Mouse (Mus musculus) heart, embryonic 14.5 days (tissue): ENCODE measurements around the gene Brwd1. TPM values are rescaled to one million over a fixed set of nuclear protein-coding genes. Genes with fewer than 3 reads are reported as not detected.
"Not testable (repeated sequence)": the region's sequence is repeated elsewhere in the genome, so short reads cannot be mapped to it uniquely, and the experiment has no call there.

Source experiments
- ATAC-seq: fragments of 200-750 bp; cut with Nextera tagmentation; 2 replicates; pipeline ENCODE4 v1.8.0; 2017; ENCODE audit warnings: low read depth, moderate TSS enrichment; ENCODE audit not compliant: insufficient number of reproducible peaks, insufficient read depth, low FRiP score
- H3K27ac ChIP-seq, 2 experiments: fragments of 200-500 bp in 1 of 2; fragments of 300-500 bp in 1 of 2; sonication (generic) in 1 of 2; replicated peaks in 1 of 2; 2 replicates each; pipeline ENCODE4 v1.5.1; 2012 to 2014; ENCODE audit warnings: low read depth in 2 of 2, low read length in 2 of 2, control low read depth in 1 of 2, mild to moderate bottlenecking in 1 of 2, mixed read lengths in 1 of 2; ENCODE audit not compliant: control insufficient read depth in 1 of 2, insufficient read depth in 1 of 2
- H3K27me3 ChIP-seq: fragments of 300-500 bp; sonication (generic); 2 replicates; pipeline ENCODE4 v1.6.1; 2014; ENCODE audit warnings: mild to moderate bottlenecking, low read length, control low read depth; ENCODE audit not compliant: control insufficient read depth, insufficient read depth
- H3K36me3 ChIP-seq: fragments of 300-500 bp; sonication (generic); 2 replicates; pipeline ENCODE4 v1.6.1; 2014; ENCODE audit warnings: mild to moderate bottlenecking, control low read depth, low read length, mixed read lengths; ENCODE audit not compliant: control insufficient read depth, insufficient read depth
- H3K4me1 ChIP-seq, 2 experiments: fragments of 200-500 bp in 1 of 2; fragments of 300-500 bp in 1 of 2; sonication (generic) in 1 of 2; 2 replicates each; pipeline ENCODE4 v1.6.1; 2012 to 2014; ENCODE audit warnings: low read length in 2 of 2, control low read depth in 1 of 2, mixed read lengths in 1 of 2; ENCODE audit not compliant: control insufficient read depth in 2 of 2, insufficient read depth in 2 of 2
- H3K4me2 ChIP-seq: fragments of 300-500 bp; sonication (generic); 2 replicates; pipeline ENCODE4 v1.6.1; 2014; ENCODE audit warnings: mild to moderate bottlenecking, low read length
- H3K4me3 ChIP-seq, 2 experiments: fragments of 200-500 bp in 1 of 2; fragments of 300-500 bp in 1 of 2; sonication (generic) in 1 of 2; 2 replicates each; pipeline ENCODE4 v1.5.1; 2012 to 2014; ENCODE audit warnings: low read length in 2 of 2, mild to moderate bottlenecking in 2 of 2, control low read depth in 1 of 2, low read depth in 1 of 2, moderate library complexity in 1 of 2; ENCODE audit not compliant: control insufficient read depth in 1 of 2, insufficient read depth in 1 of 2
- H3K9ac ChIP-seq: fragments of 300-500 bp; sonication (generic); 2 replicates; pipeline ENCODE4 v1.6.1; 2014; ENCODE audit warnings: mild to moderate bottlenecking, low read length
- H3K9me3 ChIP-seq: fragments of 300-500 bp; sonication (generic); 2 replicates; pipeline ENCODE4 v1.6.1; 2016; ENCODE audit warnings: low read length, control low read depth; ENCODE audit not compliant: control insufficient read depth
- WGBS: fragments of 180-500 bp; shearing (Covaris S2); extraction: QIAGEN DNeasy Blood & Tissue Kit; methylation state at CpG from one replicate; pipeline ENCODE4 v1.1.7; 2014; 5-methylcytosine and 5-hydroxymethylcytosine counted together
- polyA plus RNA-seq: library from polyadenylated mRNA; unstranded; fragments of >200 nt; fragmentation: Nextera tagmentation; extraction: Ambion mirVana; gene quantifications from 2 replicates; pipeline ENCODE4 v1.2.1, GENCODE M21; 2014

The Brwd1 gene
- polyA plus RNA-seq, 1 experiment from 2014 or later = 96.9 TPM

GRCm38 (mm10) chr16:96112769-96113168 lies 30.4 kb upstream of the Brwd1 start:
- H3K4me3 ChIP-seq = no peak overlapping the region
- H3K4me2 ChIP-seq = no peak overlapping the region
- no peak for ATAC-seq
- no peak overlapping the region for H3K9ac ChIP-seq
- no peaks in the 10 kb centered on the region for H3K27me3 ChIP-seq
- no peak overlapping the region for H3K27ac ChIP-seq
- no peaks in the 10 kb centered on the region for H3K9me3 ChIP-seq
- WGBS = 39% methylated on average over 2 of the region's 2 CpGs
- H3K36me3 ChIP-seq = no peaks in the 10 kb centered on the region
- peaks cover 4 to 8% of the 10 kb centered on the region in 2 experiments; a peak in 1 of 4 replicates for H3K4me1 ChIP-seq

DNA sequence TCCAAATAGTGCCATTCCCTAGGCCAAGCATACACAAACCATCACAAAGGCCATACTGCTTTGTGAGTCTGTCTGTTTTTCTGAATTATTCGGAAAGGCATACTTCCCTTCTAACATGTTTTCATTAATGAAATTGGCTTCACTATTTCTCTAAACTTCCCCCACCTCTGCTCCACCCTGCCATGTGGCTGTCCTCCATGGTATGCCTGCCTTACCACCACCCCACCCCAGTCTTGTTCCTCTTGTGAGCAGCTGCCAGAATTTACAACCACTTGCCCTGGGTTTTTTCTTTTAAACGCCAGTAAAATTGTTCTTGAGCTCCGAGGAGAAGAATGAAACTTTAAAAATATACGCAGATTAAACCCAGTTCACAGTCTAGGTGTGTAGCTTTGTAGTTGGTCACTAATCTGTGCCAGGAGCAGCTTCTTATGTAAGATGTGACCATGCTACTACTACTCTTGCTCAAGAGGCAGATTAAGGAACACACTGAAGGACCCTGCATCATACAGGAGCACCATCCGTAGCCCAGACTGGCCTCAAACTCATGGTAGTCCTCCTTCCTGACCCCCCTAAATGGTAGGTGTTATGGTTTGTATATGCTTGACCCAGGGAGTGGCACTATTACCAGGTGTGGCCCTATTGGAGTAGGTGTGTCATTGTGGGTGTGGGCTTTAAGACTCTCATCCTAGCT lies 28.5 kb upstream of the Brwd1 start:
- no peaks in the 10 kb centered on the region for H3K27me3 ChIP-seq
- H3K4me1 ChIP-seq = peaks cover 4 to 8% of the 10 kb centered on the region in 2 experiments; a peak in 1 of 4 replicates
- ATAC-seq = no peak
- H3K36me3 ChIP-seq = no peaks in the 10 kb centered on the region
- H3K9ac ChIP-seq = no peak overlapping the region
- H3K27ac ChIP-seq = no peak overlapping the region
- 81% methylated on average over 5 of the region's 5 CpGs for WGBS
- H3K4me3 ChIP-seq = no peak overlapping the region
- H3K4me2 ChIP-seq = no peak overlapping the region
- 0 out of 2 replicates have a peak, but pooled peaks cover 2% of the 10 kb centered on the region for H3K9me3 ChIP-seq

DNA sequence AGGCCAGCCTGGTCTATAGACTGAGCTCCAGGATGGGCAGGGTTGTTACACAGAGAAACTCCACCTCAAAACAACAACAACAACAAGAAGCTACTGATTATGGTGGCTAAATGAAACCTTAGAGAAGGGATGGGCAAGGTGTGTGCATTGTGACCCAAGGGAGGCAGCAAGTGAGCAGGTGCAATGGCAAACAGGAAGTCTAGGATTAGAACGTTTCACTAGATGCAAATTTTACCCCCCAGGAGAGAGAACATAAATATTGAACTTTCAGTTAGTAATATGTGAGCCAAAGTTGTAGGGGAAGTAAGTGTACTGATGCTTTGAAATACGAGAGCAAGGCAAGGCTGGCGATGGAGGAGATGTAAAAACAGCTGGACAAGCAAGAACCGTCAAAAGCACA lies 27.3 kb upstream of the Brwd1 start:
- WGBS = 52% methylated on average over 4 of the region's 4 CpGs
- no peak for ATAC-seq
- Histone ChIP-seq H3K27me3 (no peaks in the 10 kb centered on the region), H3K36me3 (no peaks in the 10 kb centered on the region), H3K4me1 (peaks cover 4 to 8% of the 10 kb centered on the region in 2 experiments; a peak in 1 of 4 replicates), H3K4me2 (no peak overlapping the region), H3K4me3 (no peak overlapping the region), H3K9me3 (0 out of 2 replicates have a peak, but pooled peaks cover 2% of the 10 kb centered on the region), H3K27ac (no peak overlapping the region), H3K9ac (no peak overlapping the region)

- 21% methylated on average over 2 of the region's 2 CpGs for WGBS
- H3K27ac ChIP-seq = no peak overlapping the region
- no peak overlapping the region for H3K9ac ChIP-seq
- H3K4me1 ChIP-seq = no peaks in the 10 kb centered on the region
- H3K9me3 ChIP-seq = 0 out of 2 replicates have a peak, but pooled peaks cover 2% of the 10 kb centered on the region
- no peaks in the 10 kb centered on the region for H3K27me3 ChIP-seq
- no peak for ATAC-seq
- H3K36me3 ChIP-seq = no peaks in the 10 kb centered on the region
- no peak overlapping the region for H3K4me3 ChIP-seq
- no peak overlapping the region for H3K4me2 ChIP-seq
Measured at GRCm38 (mm10) chr16:96103036-96103435, 20.7 kb upstream of the Brwd1 start.

DNA sequence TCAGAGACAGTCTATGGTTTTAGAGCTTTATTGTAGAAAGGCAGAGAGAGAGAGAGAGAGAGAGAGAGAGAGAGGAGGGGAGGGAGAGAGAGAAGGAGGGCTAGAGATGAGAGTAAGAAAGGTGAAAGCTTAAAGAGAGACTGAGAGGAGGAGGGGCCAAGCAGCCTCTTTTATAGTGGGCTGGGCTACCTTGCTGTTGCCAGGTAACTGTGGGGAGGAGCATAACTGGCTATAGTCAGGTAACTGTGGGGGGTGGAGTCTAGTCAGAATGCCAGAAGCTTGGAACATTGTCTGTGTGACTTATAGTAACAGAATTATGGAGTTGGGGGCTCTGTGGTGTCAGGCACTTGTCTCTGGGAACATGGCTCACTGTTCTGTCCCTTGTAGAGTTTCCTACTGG lies 15.5 kb upstream of the Brwd1 start:
- not testable (repeated sequence) for H3K36me3 ChIP-seq, H3K9me3 ChIP-seq, H3K4me1 ChIP-seq, H3K4me3 ChIP-seq, H3K27ac ChIP-seq, ATAC-seq, H3K27me3 ChIP-seq, H3K9ac ChIP-seq, H3K4me2 ChIP-seq

DNA sequence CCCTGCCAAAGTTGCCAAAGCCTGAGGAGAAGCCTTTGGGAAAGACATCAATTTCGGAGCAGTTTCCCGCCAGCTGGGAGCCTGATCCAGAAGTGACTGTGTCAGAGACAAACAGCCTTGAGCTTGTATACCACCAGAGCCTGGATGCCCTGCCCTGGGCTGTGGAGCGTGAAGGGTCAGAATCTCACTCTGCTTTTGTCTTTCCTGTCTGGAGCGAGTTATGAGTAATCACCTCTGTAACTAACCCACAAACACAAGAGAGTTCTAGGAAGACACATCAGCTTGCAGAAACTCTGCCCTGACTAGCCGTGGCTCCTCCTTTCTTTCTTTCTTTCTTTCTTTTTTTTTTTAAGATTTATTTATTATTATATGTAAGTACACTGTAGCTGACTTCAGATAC lies 13.6 kb upstream of the Brwd1 start:
- no peak for ATAC-seq
- Histone ChIP-seq H3K4me2 (no peak overlapping the region), H3K9me3 (no peaks in the 10 kb centered on the region), H3K36me3 (no peaks in the 10 kb centered on the region), H3K9ac (no peak overlapping the region), H3K27ac (no peak overlapping the region), H3K4me3 (no peak overlapping the region), H3K4me1 (peaks cover 8 to 10% of the 10 kb centered on the region in 2 experiments), H3K27me3 (no peaks in the 10 kb centered on the region)
- 85% methylated on average over 5 of the region's 5 CpGs for WGBS

DNA sequence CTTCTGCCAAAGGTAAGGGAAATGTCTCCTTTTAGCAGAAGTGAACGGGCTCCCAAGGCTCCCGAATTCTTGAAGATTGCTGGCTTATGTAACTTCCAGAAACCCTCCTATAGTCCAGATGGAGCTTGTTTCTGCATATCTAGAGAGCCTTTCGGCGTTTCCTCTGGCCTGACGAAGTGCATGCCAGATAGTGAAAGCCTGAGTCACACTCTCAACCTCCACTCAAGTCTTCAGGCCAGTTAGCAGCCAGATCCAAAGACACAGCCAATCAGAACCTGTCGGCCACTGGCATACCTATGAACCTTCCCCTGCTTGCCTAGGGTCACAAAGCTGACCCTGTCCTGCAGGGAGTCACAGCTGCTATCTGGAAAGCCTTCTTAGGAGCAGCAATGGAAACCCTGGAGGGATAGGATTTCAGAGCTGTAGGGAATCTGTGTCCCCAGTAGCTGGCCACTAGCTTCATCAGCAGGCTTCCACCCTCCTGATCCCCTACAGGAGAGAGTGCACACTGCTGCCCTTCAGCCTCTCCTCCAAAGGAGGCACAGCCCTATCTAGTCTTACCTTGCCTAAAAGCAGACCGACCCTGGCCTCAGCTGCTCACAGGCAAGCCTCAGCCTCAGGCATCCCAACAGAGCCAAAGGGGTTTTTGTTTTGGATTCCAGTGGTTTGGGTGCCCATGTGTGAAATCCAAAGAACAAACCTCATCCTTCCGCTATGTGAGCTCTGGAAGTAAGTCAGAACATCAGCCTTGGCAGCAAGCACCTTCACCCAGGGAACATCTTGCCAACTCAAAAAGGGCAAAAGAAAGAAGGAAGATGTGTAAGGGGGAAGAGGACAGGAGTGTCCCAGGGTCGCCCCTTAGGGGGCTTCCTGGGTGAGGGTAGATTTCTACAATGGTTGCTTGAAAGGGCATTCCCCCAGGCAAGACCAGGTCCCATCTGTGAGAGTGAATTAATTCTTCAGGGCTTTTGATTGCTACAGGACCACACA lies 9.5 kb upstream of the Brwd1 start:
- ATAC-seq = no peak
- no peaks in the 10 kb centered on the region for H3K36me3 ChIP-seq
- H3K9ac ChIP-seq = no peak overlapping the region
- peaks cover 10 to 11% of the 10 kb centered on the region in 2 experiments for H3K4me1 ChIP-seq
- no peaks in the 10 kb centered on the region for H3K27me3 ChIP-seq
- H3K4me2 ChIP-seq = no peak overlapping the region
- 22% methylated on average over 9 of the region's 9 CpGs for WGBS
- H3K27ac ChIP-seq = no peak overlapping the region; a peak in 1 of 4 replicates
- no peak overlapping the region for H3K4me3 ChIP-seq
- H3K9me3 ChIP-seq = 0 out of 2 replicates have a peak, but pooled peaks cover 4% of the 10 kb centered on the region
